Mouse (Mus musculus): ENCODE measurements around the gene Mllt10. TPM values are rescaled to one million over a fixed set of nuclear protein-coding genes. Genes with fewer than 3 reads are reported as not detected.

Mllt10 gene
- total RNA-seq, 2 experiments from 2014 or later, result 41.4 to 44.8 TPM

DNA sequence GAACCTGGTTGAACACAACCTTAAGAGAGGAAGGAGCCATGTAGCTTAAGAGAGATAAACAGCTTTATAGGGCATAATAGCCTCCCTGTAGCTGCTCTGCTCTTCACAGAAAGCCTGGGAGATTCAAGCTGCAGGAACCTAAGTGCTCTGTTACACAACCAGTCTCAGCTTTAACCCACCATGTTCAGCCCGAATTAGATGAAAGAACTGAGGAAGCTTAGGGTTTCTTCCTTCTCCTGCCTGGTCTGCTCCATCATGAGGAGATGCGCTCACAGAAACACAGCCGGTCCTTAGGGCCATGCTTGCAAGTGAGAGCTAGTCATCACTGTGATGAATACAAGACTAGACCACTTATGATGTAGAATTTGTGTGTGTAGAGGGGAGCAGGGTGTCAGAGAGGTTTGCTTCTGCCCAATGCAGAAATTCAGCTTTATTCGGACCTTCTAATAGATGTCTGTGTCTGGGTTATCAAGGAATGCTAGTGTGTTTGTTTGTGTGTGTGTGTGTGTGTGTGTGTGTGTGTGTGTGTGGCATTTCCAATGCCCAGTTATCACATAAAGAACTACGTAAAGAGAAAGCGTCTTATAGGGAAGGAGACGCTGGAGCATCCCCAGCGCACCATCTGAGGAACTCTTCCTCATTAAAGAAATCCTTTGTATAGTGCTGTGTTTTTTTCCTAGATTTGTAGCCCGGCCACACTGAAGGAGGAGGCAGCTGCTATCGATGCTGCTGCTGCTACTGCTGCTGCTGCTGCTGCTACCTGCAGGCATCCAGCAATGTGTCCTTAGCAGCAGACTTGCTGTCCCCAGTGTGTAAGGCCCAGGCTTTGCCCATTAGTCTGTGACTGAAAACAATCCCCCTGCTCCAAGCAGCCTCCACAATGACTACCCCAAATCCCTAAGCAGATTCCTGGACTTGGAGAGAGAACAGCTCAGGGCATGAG, 21.6 kb upstream of the Mllt10 start:
- DNase-seq (ENCODE audit: low spot score in 2 of 2), result no peak

DNA sequence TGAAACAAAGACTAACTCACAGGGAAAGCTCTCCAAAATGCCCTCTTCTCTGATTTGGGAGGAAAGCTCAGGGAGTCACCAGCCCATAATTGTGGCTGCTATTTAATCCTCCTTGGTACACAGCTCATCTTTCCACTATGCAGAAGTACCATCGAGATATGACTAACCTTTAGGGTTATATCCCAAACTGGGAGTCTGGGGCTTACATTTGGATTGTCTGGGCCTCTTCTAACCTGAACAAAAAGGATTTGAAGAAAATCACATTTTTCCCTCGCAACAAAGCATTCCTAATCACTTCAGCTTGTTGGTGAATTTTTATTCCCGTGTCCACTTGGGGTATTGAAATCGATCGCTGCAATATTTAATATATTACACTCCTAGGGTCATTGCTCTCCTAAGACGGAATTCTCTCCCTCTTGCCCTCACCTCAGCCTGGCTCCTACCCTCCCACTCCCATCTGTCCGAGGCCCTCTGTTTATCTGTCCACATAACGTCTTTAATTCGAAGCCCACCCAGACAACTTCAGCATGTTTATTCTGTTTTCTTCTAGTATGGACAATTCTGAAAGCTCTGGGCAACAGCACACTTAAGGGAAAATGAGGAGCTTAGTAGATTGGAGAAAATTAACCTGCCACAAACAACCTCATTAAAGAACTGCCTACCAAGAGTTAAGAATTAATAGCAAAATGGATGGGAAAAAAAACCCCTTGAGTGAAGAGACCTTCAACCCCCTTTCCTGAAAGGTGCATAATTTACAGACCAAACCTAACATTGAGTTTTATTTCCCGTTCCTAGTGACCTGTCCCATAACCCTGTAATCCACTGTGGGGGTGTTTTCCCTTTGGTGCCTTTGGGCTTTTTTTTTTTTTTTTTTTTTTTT, 20.4 kb upstream of the Mllt10 start:
- no peak for DNase-seq (ENCODE audit: low spot score in 2 of 2)

DNA sequence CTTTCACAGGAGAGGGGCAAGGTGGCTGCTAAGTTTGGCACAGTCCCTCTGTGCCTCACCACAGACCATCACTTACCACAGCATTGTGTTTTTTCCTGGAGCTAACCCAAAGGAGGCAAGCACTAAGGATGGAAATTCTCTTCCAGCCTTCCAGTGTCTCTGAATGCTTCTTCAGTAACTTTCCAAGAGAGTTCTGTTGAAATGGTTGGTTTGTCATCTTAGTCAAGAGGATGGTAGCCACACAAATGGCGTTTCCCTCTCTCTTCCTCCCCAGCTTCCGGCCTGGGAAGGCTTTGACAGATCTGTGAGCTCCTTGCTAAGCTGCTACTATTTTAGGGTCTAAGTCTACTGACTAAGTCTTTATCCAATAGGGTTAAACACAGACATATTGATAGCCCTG, 17.5 kb upstream of the Mllt10 start, which contains the start of gene A930004D18Rik:
A930004D18Rik (minus strand) TSS at position 247 of the 400 bp plus-strand sequence.
- no peak for DNase-seq (ENCODE audit: low spot score in 2 of 2)

DNA sequence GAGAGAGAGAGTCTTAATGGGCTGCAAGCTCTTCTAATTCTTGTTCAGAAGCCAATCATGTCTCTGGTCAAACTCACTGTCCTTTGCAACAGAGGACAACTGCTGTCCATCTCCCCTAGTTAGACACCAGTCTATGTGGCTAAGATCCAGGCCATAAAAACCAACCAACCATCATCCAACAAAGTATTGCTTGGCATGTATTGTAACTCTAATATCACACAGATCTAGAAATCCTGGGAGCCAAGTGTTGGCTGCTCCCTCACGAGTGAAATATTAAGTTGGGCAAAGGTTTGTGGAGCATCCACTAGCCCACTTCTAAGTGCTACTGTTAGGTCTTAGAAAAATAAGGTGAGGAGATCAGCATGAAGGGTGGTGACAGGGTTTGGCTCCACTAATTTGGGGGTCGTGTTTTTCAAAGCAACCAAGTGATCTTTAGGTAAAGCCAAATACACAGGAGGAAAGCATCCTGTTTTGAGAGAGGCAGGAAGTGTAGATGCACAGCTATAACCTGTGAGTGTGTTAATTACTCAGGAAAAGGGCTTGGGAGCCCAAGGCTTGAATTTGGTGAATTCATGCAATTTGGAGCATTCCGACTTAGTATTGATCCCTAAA, 16.8 kb upstream of the Mllt10 start:
- no peak for DNase-seq (ENCODE audit: low spot score in 2 of 2)

DNA sequence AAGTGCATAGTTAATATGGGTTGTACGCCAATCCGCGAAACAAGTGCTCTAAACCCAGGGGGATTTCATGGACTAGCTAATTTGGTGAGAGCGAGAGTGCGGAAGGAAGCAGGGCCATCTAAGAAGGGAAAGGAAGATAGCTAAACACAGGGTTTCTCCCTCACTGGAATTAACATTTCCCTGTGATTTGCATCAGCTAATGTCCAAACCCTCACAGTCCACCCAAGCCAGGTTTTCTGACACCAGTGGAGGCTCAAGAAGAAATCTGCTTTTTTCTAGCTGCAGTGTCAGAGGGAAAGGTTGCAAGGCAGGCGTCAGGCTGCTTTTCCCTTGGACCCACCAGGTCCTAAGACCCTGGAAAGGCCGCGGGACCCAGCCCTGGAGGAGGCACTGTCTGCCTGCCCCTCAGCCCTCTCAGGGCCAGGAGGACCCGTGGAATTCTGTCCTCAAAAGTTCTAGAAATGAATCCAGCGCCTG, 16.1 kb upstream of the Mllt10 start:
- no peak for DNase-seq (ENCODE audit: low spot score in 2 of 2)

DNA sequence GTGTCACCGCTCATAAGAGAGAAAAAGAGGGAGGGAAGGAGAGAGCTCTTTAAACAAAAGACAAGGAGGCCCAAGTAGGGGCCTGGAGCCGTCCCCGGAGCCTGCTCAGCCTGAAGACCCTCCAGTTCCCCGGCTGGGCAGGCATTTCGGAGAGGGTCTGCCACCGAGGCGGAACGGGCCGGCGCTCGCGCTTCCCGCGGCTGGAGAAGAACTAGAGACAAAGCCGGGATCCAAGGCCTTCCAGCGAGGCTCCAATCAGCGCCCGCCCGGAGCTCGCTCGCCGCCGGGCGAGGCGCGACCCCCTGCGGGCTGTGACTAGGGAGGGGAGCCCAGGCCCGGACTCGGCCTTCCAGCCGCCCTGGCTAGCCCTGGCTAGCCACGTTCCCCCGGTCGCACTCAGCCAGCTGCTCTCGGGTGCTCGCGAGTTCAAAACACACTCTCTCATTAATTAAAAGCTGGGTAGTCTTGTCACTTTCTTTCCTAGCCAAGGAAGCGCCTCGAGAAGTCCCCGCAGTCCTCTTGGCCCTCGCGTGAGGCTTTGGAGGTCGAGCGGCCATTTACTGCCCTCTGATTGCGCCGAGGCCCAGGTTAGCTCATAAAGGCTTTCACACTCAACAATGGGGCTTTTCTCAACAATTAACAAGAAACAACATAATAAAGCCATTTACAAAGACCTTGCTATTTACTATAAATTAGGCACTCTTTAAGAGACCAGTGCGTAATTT, 15.3 kb upstream of the Mllt10 start:
- no peak for DNase-seq (ENCODE audit: low spot score in 2 of 2)

DNA sequence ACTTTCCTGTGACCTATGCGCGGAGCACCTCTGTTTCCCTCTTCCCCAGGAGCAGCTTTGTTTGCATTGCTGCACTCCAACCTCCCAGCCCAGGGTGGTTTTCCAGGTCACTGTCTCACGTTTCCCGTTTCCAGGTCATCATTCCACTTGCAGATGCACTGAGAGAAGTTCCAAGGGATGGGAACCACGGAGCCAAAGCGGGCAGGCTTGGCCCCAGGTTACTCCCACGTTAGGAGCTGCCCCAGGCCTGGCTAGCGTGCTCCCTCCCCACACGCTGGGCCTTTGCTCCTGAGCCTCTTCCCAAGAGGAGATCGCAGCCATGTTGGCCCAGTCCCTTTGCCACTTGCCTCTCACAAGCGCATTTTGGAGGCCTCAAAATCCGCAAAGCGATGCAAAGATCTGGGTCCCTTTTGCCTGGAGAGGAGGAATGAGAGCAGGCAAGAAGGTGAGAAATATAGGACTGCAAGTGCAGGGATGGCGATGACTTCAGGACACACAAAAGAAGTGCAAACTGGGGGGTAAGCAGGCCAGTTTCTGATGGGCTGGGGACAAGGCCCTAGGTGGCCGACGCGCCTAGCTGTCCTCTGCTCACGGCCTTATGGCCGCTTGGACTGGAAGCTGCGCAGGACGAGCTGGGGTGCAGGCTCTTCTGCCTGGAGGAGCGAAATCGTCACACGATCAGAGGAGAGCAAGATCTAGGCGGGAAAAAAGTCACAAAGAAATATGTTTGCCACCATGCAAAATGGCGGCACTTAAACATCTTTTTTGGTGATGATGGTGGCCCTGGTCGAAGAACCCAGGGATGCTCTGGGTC, 14.5 kb upstream of the Mllt10 start:
- no peak for DNase-seq (ENCODE audit: low spot score in 2 of 2)

DNA sequence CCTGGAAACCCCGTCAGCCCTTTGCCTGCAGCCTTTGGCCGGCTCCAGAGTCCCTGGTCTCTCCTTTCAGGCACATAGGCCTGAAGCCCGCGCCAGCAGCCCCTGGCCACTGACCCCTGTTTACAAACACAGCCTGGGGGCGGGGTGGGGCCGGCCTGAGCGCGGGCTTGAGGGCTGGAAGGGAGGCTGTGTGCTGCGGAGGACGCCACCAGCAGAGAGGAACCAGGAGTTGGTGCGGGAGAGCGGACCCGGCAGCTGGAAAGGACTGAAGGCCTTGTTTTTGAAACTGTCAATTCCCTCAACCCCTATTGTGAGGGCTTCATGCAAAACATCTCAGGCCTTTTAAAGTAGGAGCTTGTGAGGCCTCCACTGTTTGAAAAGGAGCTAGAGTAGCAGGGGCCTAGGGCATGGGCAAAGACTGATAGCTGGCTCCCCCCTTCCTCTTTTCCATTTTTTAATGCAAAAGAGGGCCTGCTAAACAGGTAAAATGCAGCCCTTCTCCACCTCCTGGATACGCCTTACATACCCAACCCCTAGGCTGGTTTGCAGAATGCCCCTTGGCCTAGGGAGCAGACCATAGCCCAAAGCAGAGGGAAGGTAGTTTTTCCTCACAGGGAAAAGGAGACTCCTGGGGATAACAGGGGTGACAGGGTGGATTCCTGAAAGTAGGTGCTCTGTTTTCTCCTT, 13.7 kb upstream of the Mllt10 start:
- no peak for DNase-seq (ENCODE audit: low spot score in 2 of 2)

DNA sequence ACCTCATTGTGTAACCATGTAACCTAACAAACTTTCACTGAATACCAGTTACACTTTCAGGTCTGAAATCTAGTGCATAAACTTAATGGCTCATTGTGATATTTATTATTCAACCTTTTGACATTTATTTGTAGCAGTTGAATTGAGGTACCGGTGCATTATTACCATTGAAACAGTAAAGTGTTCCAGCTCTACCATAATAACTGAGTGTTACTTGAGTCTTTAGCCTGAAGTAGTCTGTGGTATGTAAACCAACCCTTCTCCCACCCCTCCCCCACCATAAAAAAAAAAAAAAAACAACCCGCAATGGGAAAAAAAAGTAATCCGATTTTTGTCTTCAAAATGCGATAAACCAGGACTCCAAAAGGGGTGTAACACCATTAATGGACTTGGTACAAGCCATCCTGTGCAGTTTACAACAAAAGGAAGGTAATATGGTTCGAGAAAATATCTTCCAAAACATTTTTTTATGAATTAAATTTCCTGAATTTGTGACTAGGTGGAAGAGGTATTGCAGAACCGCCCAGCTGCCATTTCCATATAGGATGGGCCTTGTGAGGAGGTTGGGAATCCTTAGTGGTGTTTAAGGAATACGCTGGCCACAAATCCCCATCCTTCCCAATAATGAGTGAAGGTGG, 9.8 kb upstream of the Mllt10 start:
- DNase-seq (ENCODE audit: low spot score in 2 of 2), result no peak

DNA sequence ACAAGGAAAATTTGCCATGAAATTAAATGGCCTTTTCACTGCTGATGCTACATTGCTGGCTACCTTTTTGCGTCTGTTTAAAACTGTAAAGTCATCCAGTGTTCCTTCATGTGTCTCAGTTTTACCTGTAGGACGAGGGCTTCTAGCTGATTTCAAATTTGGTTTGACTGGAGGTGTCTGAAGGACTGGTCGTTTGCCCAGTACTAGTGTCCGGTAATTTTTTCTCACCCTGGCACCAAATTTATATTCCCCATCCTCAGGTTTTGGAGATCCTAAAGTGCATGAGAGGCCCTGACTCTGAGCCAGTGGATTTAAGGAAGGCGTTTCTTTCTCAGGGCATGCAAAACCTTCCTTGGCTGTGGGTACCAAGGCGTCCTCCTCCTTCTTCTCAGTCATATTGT, 9.3 kb upstream of the Mllt10 start:
- DNase-seq (ENCODE audit: low spot score in 2 of 2), result no peak

DNA sequence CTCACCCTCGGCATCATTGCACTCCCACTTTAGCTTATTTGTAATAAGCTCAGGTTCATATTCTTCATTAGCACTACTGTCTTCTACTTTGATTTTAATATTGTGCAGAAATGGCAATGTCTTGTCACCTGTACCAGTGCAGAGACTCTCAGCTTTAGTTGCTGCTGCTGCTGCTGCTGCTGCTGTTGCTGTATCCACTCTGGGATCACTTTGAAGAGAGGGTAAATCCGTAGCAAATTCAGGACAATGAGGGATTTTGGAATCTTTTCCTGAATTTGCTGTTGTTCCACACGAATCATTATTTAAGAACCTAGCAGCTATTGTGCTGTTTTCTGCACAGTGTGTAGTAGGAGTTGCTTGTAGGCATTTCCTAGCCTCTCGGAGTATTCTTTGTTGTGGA, 8.9 kb upstream of the Mllt10 start:
- DNase-seq (ENCODE audit: low spot score in 2 of 2), result no peak

DNA sequence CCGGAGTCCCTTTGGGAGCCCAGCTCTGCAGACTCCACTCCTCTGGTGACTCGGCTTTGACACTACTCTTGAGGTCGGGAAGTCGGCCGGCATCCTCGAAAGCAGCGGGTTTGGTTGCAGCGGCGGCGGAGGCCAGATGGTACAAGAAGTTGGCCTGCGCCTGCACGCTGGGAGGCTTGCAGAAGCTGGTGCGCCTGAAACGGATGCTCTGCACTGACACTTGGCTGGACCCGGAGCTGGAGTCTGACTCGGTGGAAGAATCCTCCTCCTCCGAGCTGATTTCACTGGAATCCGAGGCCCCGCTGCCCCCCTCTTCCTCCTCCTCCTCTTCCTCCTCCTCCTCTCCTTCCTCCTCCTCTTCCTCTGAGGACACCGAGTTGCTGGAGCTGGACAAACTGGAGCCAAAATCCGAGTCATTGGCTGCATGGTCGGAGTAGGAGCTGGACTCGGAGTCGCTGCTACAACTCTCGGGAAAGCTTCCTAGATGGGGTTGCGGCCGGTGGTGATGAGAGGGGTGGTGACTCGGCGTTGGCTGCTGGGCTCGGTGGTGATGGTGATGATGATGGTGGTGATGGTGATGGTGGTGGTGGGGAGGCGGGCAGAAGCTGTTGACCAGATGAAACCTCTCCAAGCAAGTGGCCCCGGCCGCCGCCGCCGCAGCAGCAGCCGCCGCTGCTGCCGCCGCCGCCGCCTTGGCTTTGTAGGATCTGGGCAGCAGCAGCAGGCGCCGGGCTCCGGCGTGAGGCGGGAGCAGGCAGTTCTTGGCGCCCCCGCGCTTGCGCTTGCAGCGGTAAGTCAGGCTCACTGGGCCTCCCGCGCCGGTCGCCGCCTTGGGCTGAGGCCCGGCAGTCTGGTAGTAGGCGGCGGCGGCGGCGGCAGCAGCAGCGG, 8.0 kb upstream of the Mllt10 start:
- DNase-seq (ENCODE audit: low spot score in 2 of 2), result peak; percentile 67 to 69

DNA sequence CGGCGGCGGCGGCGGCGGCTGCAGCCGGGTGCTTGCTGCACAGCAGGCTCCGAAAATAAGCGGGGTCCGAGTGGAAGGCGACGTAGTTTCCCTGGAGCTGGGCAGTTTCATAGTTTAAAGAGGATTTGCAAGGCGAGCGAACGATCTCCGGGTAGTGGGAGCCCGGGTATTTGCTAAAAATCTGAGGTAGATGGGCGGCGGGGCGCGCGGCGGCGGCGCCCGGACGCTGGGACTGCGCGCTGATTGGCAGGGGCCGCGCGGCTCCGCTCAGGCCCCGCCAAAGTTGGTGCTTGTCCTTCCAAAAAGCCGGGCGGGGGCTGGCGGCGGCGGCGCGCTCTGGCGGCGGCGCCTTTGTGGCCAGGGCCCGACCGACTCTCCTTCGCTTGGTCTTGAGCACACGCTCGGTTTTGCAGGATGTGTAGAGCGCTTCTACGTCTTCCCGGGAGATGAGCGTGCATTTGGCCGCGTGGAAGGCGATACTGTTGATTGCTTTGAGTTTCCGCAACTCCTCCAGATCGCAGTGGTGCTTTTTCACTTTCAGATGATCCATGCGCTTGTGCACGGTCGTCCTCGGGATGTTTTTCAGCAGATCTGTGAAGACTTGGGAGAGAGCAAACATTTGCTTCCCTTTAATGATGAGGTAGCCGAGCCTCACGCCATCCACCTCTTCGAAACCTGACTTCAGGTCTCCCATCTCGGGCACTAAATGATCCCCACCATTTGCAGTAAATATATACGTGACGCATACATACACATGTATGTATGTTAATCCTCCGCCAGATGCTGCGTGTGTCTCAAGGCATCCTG, 7.2 kb upstream of the Mllt10 start:
- DNase-seq (ENCODE audit: low spot score in 2 of 2), result peak; percentile 66 to 72

DNA sequence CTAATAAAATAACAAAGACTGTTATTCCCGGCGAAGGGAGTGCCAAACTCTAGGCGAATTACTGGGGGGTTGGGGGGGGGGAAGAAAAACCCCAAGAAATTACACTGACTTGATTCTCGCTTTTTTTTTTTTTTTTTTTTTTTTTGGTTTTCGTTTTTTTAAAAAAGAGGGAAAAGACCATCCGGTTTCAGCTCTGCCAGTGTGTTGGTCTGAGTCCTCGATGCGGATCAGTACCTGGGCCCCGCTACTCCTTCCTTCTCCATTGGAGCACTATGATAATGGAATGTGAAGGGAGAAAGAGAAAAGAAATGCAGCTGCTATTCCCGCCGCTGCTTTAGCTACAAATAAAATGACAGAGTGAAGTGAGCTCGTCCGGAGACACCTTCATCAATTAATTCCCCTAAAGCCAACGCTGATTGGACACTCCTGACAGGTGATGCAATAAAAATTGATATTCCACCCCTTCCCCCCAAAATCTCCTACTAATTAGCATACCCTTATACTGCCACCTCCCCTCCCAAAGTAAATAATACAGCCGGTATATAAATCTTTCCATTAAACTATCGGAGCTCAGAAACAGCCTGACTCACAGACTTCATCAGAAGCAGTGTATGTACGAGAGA, 6.5 kb upstream of the Mllt10 start, which contains the start of gene Skida1:
Skida1 (minus strand) TSS at position 599 of the 623 bp plus-strand sequence.
- DNase-seq (ENCODE audit: low spot score in 2 of 2), result peak in 1 of 2 experiments; percentile 53

DNA sequence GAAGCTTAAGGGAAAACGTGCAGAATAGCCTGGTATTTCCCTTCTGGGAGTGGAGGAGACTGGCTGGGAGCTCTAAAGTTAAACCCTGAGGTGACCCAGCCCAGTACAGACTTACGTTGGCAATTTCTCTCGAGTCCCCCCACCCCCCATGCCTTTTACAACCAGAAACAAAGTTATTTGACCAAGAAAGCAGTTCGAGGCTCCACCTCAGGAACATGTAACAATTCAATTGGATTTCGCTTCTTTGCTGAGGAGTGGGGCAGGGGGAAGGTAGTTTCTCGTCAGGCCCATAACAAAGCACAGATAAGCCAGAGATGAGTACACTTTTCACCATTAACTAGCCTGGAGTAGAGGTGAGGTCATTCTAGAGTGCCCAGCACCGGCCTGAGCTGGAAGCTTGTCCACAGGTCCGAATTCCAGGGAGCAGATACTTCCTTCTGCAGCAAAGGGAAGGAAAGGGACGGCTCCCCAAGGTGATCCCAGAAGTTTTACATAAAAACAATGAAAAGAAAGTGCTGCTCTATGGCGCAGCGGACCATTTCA, 5.7 kb upstream of the Mllt10 start:
- peak in 1 of 2 experiments; percentile 51 for DNase-seq (ENCODE audit: low spot score in 2 of 2)

DNA sequence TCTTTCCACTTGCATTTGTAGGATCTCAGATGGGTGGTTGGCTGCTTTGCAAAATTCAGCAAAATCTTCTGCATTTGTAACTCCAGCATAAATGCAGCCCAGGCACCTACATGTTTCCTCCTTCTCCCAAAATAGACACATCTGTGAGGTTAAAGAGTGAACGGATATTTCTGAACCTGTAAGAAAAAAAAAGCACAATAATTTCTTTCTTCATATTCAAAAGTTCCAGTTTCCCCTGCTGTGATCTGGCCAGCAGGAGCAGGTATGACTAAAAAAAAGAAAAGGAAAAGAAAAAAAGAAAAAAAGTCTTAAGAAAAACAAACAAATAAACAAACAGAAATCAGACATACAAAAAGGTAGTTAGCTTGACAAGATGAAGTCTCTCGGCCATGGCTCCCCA, 5.0 kb upstream of the Mllt10 start:
- DNase-seq (ENCODE audit: low spot score in 2 of 2), result no peak

Data from adrenal gland, adult 18-20 months (tissue).